Mouse (Mus musculus): ENCODE measurements around the gene Dusp3.

Dusp3 gene

DNA sequence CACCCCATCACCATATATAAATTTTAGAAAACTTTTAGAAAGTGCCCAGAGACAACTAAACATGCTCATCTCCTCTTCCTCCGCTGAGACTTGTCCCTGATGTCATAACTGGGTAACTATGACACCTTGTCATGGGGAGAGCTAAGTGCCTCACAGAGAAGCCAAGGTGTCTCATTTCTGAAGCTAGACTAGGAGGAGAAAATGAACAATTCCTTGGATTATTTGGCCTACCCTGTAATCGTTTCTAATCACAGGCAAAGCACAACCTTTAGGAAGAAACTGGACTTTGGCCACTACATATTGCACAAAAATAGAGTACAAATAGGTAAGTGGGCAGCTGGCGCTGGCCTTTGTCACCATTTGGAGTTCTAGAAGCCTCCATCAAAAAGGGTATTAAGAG, at the start of gene Dusp3:
TSS of gene Dusp3 (minus strand) at position 101 of the 400 bp plus-strand sequence.
- DNase-seq (ENCODE audit: inconsistent age in 2 of 2, low spot score in 1 of 2) = no peak

DNA sequence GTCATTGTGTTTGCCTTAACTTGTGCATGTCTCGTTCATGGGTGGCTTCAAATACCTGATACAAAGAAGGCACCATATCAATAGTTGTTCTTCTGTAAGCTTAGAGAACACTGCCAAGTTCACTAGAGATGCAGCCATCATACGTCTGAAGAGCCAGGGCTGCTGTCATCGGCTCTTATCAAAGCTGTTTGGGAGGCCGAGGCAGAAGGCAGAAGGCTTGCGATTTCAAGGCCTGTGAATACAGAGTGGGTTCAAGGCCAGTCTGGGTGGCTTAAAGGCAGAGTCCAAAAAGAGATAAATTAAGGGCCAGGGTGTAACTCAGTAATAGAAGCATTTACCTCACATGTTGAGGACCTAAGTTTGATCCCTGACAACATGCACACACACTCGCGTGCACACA, 49.5 kb upstream of the Dusp3 start:
- DNase-seq (ENCODE audit: inconsistent age in 2 of 2, low spot score in 1 of 2) = peak; percentile 64 to 69

DNA sequence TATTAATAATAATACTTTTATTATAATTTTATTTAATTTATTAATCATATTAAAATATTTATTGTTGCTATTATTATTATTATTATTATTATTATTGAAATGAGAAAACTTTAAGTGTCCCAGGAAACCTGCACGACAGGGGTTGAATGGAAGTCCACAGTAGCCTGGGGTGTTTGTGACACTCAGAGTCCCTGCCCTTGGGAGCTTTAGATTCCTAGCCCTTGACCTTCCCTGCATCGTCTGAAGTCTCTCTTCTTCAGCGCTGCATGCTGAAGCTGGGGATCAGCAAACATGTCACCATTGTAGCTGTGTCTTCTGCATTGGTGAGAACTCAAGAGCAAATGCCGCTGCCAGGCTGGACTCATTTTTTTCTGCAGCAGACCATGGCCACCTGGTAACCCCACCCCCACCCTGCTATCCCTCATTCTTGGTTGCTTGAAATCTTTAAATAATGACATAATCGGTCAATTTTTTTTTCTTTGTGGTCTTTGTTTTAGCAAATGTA, 48.7 kb upstream of the Dusp3 start:
- DNase-seq (ENCODE audit: inconsistent age in 2 of 2, low spot score in 1 of 2) = no peak

DNA sequence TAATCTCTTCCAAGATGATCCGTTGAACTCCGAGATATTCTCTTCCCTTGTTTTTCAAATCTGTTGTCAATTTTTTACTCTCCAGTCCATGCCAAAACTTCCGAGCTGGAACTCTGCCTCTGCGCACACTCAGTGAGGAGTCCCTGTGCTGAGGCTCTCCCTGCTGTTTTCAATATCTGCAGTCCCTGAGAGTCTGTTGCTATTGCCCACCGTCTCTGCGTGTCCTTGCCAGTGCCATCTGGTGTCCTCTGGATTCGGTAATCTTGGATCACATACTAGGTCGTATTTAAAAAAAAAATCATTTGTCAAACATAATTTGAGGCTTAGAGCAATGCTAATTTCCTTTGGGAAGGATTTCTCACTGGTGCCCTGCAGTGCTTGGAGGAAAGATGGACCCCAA, 48.1 kb upstream of the Dusp3 start:
- DNase-seq (ENCODE audit: inconsistent age in 2 of 2, low spot score in 1 of 2) = no peak

DNA sequence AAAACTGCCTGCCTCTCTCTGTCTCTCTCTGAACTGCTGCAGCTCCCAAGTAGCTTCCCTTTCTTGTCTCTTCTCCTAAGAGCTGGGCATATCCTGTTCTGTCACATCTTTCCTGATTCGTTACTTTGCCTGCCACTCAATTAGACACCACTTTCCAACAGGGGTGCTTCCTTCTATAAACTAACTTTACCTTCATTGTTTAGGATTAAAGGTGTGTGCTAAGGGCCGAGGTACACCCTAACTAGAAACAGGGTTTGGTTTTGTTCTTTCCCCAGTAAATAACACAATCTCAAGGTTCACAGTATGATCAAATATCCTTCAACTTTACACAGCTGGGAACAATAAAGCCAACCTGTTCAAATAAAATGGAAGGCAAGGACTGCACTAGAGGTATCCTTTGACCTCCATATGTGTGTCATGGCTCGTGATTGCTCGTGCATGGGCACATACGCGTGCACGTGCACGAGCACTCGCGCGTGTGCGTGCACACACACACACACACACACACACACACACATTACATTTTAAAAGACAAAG, 46.3 kb upstream of the Dusp3 start:
- no peak for DNase-seq (ENCODE audit: inconsistent age in 2 of 2, low spot score in 1 of 2)

DNA sequence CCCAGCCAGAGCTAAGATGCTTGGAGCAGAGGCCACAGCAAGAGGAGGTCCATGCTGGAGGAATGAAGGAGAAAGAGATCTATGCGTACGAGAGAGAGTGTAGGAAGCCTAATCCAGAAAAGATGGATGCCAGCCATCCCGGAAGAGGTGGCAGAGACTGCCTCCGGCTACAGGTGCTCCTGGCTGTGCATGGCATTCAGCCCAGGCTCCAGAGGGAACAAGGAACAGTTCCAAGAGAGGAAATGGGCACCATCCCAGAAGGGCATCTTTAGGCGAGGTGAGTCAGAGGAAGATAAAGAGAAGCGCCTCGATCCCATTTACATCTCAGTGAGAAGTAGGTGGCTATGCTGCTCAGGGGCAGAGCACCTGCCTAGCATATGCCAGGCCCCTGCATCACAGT, 44.3 kb upstream of the Dusp3 start:
- peak; percentile 56 to 63 for DNase-seq (ENCODE audit: inconsistent age in 2 of 2, low spot score in 1 of 2)

DNA sequence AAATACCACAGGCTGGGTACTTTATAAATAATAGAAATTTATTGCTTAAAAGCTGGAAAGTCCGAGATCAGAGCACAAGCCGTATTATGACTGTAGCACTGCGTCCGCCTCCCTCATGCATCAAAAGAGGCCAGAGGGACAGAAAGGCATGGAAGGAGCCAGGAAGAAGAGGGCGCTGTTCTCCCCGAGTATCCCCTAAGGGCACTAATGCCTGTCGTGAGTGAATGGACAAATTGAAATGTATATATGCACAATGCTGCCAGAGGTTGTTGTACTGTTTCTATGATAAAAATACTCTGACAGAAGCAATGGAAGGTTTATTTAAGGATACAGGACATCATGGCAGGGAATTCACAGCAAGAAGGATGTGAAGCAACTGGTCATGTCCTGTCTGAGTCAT, 43.2 kb upstream of the Dusp3 start:
- DNase-seq (ENCODE audit: inconsistent age in 2 of 2, low spot score in 1 of 2) = no peak

DNA sequence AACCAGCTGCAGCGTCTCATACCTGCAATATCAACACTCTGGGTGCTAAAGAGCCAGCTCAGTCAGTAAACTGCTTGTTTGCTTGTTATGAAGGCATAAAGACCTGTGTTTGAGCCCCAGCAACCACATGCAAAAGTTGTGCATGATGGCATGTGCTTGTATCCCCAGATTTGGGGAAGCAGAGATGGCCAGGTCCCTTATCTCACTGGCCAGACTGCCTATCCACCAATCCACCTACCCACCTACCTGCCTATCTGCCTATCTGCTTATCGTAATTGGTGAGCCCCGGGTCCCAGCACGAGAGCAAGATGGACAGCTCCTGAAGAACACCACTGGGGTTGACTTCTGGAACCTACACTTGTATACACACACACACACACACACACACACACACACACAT, 42.5 kb upstream of the Dusp3 start:
- DNase-seq (ENCODE audit: inconsistent age in 2 of 2, low spot score in 1 of 2) = no peak

DNA sequence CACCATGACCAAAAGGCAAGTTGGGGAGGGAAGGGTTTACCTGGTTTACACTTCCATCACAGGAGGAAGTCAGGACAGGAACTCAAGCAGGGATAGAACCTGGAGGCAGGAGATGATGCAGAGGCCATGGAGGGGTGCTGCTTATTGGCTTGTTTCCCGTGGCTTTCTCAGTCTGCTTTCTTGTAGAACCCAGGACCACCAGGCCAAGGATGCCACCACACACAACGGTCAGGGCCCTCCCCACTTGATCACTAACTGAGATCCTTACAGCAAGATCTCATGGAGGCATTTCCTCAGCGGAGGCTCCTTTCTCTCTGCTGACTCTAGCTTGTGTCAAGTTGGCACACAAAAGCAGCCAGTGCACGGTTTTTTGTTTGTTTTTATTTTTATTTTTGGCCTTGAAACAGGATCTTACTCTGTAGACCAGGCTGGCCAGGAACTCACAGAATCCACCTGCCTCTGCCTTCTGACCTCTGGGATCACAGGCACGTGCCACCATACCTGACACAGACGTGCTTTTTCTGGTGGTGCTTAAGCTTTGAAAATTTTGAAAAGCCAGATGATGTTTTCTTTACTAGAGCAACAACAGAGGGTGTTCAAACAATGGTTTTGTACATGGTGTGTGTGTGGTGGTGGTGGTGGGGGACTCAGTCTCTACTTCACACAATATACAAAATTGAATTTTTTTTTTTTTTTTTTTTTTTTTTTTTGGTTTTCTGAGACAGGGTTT, 41.4 kb upstream of the Dusp3 start, which contains the start of gene Mpp3:
TSS of gene Mpp3 (minus strand) at position 375 of the 730 bp plus-strand sequence.
- DNase-seq (ENCODE audit: inconsistent age in 2 of 2, low spot score in 1 of 2) = no peak

DNA sequence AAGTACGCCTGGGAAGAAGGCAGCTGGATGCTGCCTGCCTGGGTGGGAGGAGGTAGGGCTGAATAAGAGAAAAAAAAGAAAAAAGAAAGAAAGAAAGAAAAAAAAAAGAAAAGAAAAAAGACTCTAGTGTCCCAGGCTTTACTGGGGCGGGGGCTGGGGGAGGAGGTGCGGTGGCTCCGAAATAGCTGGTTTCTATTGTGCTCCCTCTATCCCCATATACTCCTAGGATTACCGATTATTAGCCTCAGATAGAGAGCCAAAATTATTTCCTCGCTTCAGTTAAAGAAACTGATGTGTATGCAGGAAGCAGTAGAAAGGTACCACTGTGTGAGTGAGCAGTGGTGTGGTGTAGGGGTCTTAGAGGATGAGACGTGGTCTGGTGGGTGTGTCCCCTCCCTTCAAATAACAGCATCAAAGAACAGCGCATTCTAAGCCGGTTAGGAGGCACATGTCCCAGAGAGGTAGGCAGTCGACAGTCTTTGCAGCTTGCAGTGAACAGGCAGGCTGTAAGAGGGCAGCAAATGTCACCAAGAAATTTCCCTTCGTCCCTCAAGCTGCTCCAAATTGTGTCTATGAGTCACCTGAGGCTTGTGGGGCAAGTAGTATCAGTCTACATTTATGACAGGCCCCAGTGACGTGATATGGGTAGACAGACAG, 40.7 kb upstream of the Dusp3 start:
- DNase-seq (ENCODE audit: inconsistent age in 2 of 2, low spot score in 1 of 2) = peak; percentile 68 to 75

DNA sequence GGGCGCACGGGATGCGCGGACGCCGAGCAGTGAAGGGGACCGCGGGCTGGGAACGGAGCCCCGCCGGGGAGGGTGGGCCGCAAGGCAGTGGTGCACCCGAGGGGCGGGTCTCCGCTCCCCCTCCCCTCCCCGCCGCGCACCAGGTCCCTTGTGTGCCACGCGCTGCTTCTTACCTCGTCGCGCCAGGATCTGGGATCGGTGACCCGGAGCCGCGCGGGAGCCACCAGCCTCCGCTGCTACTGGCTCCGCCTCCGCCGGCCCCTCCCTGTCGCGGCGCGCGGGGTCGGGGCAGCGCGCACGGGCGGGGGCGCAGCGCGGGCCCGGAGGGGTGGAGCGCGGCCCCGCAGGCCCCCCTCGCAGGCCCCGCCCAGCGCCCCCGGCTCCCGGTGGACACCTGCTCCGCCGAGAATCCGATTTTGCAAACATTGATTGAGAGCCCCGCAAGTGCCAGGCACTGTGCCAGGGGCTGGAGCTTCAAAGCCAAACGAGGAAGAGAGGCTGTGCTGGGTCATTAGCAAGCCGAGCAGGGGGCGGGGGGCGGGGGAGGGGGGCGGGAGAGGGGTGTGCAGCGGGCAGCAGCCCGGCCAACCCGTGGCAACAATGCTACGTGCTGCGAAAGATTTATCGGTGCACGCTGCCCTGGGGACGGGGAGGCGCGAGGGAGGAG, 40.0 kb upstream of the Dusp3 start:
- peak; percentile 90 to 93 for DNase-seq (ENCODE audit: inconsistent age in 2 of 2, low spot score in 1 of 2)

DNA sequence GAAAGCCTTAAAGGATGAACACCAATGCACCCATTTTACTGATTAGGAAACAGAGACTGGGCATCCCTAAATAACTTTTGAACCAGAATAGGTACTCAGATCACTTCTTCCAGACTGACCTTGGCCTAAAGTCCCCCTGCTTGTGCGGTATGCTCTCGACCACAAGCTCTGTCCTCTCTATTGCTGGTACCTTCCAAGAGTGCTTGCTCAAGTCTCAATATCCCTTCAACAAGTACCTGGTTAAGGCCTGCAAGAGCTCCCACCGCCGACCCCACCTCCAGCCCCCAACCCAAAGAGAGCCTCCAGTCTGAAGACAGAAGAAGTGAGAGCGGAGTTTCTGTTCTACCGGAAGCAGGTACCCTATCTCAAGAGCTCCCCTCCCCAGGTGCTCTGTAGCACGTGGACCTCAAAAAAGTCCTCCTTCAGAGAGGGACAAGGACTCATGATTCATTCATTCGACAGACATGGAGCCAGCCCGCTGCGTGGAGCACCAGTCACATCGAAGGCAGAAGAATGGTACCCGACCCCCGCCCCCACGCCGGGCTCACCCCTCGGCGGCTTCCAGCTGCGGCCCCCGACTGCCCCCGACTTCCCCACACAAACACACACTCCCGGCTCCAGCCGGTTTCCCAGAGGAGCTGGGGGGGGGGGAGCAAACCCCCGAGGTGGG, 39.3 kb upstream of the Dusp3 start:
- DNase-seq (ENCODE audit: inconsistent age in 2 of 2, low spot score in 1 of 2) = peak; percentile 61 to 76

DNA sequence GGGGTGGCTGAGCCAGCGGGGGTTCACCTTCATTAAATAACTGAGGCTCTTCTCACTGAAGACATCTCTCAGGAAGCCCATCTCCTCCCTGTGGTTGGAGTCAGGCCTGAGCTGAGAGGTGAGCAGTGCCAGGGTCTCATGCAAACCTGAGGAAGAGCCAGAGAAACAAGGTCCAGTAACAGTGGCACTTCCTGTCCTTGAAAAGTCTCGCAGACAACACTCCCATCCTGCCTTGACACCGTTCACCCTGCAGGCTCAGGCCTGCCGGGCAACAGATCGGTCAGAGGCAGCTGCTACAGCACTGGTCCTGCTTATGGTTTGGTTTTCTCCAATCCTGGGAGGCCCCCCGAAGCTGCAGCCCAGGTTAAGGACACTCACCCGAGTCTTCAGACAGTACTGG, 38.5 kb upstream of the Dusp3 start:
- peak; percentile 39 to 58 for DNase-seq (ENCODE audit: inconsistent age in 2 of 2, low spot score in 1 of 2)

DNA sequence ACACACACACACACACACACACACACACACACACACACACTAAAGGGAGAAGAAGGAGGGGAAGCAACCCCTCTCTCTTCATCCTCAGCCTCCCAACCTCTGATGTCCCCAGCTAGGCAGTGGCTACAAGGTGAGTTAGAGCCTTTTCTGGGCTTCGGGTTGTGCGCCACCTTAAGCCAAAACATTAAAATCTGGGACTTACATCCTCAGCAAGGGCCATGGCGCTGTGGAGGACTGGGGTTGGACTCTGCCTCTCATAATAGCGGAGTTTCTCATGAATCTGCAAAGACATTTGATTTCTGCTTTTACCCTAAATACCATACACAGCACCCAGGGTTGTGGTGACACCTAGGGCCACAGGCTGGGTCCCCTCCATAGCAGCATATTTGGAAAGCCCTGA, 38.1 kb upstream of the Dusp3 start:
- DNase-seq (ENCODE audit: inconsistent age in 2 of 2, low spot score in 1 of 2) = no peak

DNA sequence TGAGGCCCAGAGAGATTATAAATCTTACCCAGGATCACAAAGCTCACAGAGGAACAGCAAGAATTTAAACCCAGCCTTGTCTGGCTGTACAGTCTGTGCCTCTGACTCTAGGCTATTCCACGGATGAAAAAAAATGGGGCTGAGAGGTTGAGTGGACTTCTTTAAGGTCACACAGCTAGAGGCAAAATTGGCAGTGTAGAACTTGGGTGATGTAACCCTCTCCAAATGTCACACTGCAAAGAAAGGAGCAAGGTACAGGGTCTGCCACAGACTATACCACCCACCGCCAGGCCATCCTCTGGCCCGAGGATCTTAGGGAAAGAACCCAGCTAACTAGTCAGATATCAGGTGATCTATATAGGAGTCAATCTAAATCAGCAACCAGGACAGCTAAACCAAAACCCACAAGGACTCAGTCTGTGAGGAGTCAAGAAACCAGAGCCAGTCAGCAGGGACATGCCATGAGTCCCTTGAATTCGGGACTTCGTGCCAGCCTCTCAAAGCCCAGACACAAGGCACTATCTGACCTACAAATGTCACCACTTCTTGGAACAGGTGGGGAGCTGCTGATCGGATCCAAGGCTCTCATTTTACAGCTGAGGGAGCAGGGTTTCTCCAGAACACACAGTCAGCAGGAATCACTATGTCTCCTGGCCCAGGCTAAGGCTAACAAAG, 37.4 kb upstream of the Dusp3 start:
- peak; percentile 58 to 62 for DNase-seq (ENCODE audit: inconsistent age in 2 of 2, low spot score in 1 of 2)

DNA sequence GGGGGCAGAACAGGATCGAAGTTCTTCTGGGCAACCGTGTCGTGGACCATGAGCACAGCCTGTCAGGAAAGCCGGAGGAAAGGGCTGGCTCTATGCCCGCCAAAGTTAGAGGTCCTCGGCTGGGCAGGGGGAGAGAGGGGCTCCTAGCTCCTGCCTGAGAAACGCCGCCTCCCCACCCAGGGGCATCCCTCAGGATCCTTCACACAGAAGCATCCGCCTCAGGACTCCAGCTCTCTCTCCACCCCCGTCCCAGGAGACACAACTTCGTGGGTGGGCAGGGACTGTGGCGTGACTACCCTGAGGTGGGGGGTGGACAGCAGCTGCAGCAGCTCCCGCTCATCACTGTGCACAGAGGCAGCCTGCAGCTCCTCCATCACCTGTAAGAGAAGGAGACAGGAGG, 36.6 kb upstream of the Dusp3 start:
- no peak for DNase-seq (ENCODE audit: inconsistent age in 2 of 2, low spot score in 1 of 2)

DNA sequence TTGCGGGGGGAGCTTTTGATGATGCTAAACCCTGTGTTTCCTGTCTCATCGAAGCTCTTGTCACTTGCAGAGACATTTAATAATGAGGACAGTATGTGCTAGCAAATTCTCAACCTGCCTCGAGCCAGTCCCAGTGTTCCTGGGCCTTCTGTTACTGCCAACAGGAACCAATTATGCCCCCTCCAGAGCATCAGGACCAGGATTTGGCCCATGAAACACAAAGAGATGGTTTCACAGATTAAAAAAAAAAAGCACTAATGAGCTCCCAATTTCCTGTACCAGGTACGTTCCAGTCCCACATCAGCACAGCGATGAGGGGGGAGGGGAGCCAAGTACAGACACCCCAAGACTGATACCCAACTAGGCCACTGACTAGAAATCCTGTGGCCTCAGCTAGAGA, 34.4 kb upstream of the Dusp3 start:
- DNase-seq (ENCODE audit: inconsistent age in 2 of 2, low spot score in 1 of 2) = no peak

DNA sequence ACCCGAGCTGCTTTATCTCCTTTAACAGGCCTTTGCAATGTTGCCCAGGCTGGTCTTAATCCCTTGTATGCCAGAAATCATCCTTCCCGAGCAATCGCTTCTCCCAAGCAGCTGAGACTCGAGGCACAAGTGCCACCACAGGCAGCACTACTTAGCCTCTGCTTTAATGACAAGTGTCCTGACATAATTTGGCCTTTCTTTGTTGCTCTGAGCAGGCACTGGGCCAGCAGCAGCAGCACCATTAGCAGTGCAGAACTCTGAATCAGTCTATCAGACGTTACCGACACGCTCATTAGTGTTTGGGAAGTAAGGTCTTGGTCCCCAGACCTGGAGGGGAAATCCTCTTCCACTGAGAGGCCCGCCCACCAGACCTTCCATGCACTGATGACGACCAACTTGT, 32.9 kb upstream of the Dusp3 start:
- DNase-seq (ENCODE audit: inconsistent age in 2 of 2, low spot score in 1 of 2) = no peak

DNA sequence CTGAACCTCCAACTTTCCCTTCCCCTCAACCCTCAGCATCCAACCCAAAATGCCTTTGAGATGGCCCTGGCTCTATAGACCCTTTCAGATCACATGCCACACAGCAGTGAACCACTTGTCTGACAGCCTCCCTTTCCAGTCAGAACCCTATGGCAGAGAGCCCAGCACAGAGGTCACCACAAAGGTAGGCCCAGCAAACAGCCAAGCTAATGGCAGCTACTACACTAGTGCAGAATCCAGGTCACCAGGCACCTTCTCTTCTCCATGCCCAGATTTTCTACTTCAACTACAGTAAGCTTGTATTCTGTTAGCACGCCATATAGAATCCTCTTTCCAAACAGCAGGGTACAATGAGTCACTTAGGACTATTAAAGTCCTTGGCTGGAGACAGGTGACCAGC, 29.3 kb upstream of the Dusp3 start:
- no peak for DNase-seq (ENCODE audit: inconsistent age in 2 of 2, low spot score in 1 of 2)

DNA sequence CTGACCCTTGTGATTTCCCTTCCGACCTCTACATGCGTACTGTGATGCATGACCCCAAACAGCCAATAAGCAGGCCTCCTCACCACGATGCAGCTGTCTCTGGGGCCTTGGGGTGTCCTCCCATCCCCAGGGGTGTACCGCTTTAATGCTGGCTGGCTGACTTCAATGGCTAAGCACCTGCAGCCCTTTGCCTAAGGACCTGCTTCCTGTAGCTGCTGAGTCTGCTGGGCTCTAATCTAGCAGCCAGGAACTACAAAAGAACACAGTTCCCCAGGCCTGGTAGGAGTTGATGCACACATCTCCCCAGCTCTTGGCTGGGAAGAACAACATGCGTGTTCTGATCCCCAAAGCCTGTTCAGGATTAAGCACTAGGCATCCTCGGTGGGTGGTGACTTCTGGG, 28.7 kb upstream of the Dusp3 start:
- DNase-seq (ENCODE audit: inconsistent age in 2 of 2, low spot score in 1 of 2) = no peak

DNA sequence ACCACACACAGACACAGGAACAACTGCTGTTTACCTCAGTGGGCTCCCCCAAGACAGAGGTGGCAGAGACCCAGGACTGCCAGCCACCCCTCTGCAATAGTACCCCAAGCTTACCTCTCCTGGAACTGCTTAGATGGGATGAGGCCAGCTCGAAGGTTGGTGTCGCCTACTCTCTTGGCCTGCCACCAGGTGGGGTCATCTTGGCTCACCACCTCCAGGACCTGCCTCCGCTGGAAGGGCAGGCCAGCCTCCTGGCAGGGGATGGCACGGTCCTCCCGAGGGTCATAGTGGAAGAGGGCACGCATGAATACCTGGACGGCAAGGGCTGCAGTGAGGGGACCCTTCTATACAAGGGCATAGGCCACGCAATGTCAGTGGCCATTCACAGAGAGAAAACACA, 26.4 kb upstream of the Dusp3 start:
- no peak for DNase-seq (ENCODE audit: inconsistent age in 2 of 2, low spot score in 1 of 2)

Data from adrenal gland, adult (tissue).